Mouse (Mus musculus): ENCODE data around the gene Selplg.

The Selplg gene

GRCm38 (mm10) chr5:113855117-113855516 lies 22.7 kb upstream of the Selplg start:
- no peak for DNase-seq (ENCODE audit: low spot score in 2 of 2)

- DNase-seq (ENCODE audit: low spot score in 2 of 2): peak; percentile 61 to 77
These were observed 22.1 kb upstream of the Selplg start for GRCm38 (mm10) chr5:113854494-113854893.

GRCm38 (mm10) chr5:113853541-113853940 lies 21.1 kb upstream of the Selplg start:
- no peak for DNase-seq (ENCODE audit: low spot score in 2 of 2)

- DNase-seq (ENCODE audit: low spot score in 2 of 2): no peak
These were observed 20.0 kb upstream of the Selplg start for GRCm38 (mm10) chr5:113852463-113852862.

GRCm38 (mm10) chr5:113850680-113851230 lies 18.3 kb upstream of the Selplg start:
- DNase-seq (ENCODE audit: low spot score in 2 of 2): no peak

- DNase-seq (ENCODE audit: low spot score in 2 of 2): no peak
These were observed 15.2 kb upstream of the Selplg start for GRCm38 (mm10) chr5:113847636-113848035.

GRCm38 (mm10) chr5:113846656-113847055 lies 14.2 kb upstream of the Selplg start:
- DNase-seq (ENCODE audit: low spot score in 2 of 2): no peak

GRCm38 (mm10) chr5:113845627-113846026 lies 13.2 kb upstream of the Selplg start:
- DNase-seq (ENCODE audit: low spot score in 2 of 2): no peak

- DNase-seq (ENCODE audit: low spot score in 2 of 2): peak in 1 of 2 experiments; percentile 68
These were observed 12.3 kb upstream of the Selplg start for GRCm38 (mm10) chr5:113844721-113845120.

GRCm38 (mm10) chr5:113844106-113844505 lies 11.7 kb upstream of the Selplg start:
- no peak for DNase-seq (ENCODE audit: low spot score in 2 of 2)

- no peak for DNase-seq (ENCODE audit: low spot score in 2 of 2)
These were observed 10.5 kb upstream of the Selplg start for GRCm38 (mm10) chr5:113842906-113843305.

GRCm38 (mm10) chr5:113842244-113842643 lies 9.8 kb upstream of the Selplg start:
- no peak for DNase-seq (ENCODE audit: low spot score in 2 of 2)

- DNase-seq (ENCODE audit: low spot score in 2 of 2): peak in 1 of 2 experiments; percentile 50
These were observed 9.1 kb upstream of the Selplg start for GRCm38 (mm10) chr5:113841243-113842225.

- no peak for DNase-seq (ENCODE audit: low spot score in 2 of 2)
These were observed 8.0 kb upstream of the Selplg start for GRCm38 (mm10) chr5:113840443-113840842.

- no peak for DNase-seq (ENCODE audit: low spot score in 2 of 2)
These were observed 4.5 kb upstream of the Selplg start for GRCm38 (mm10) chr5:113836961-113837360.

GRCm38 (mm10) chr5:113833316-113833947 lies 988 bp upstream of the Selplg start:
- DNase-seq (ENCODE audit: low spot score in 2 of 2): no peak

GRCm38 (mm10) chr5:113831741-113832140 lies 703 bp downstream of the Selplg start:
- DNase-seq (ENCODE audit: low spot score in 2 of 2): no peak

- no peak for DNase-seq (ENCODE audit: low spot score in 2 of 2)
These were observed 1.6 kb downstream of the Selplg start for GRCm38 (mm10) chr5:113830796-113831195.

GRCm38 (mm10) chr5:113830292-113830643 lies 2.2 kb downstream of the Selplg start:
- peak in 1 of 2 experiments; percentile 57 for DNase-seq (ENCODE audit: low spot score in 2 of 2)

- DNase-seq (ENCODE audit: low spot score in 2 of 2): no peak
These were observed 2.7 kb downstream of the Selplg start for GRCm38 (mm10) chr5:113829566-113830291.

- DNase-seq (ENCODE audit: low spot score in 2 of 2): no peak
These were observed 4.0 kb downstream of the Selplg start for GRCm38 (mm10) chr5:113828481-113828880.

- no peak for DNase-seq (ENCODE audit: low spot score in 2 of 2)
These were observed 4.4 kb downstream of the Selplg start for GRCm38 (mm10) chr5:113827991-113828411.
